Mouse (Mus musculus) left cerebral cortex, adult 8-10 months (tissue): ENCODE results near the gene Ano9. TPM values are rescaled to one million over a fixed set of nuclear protein-coding genes. Genes with fewer than 3 reads are reported as not detected.
A peak's percentile ranks its signal among the peaks of the same experiment; 100 is the strongest.

ENCODE experiments used
- DNase-seq, 2 experiments: peaks; one replicate each; pipeline ENCODE4 v3.0.0; 2022; ENCODE audit warnings: low spot score in 2 of 2
- total RNA-seq, 4 experiments: library from RNA; stranded (reverse); gene quantifications; 2 replicates each; pipeline ENCODE4 v1.2.4; 2022

The Ano9 gene
- total RNA-seq, 4 experiments from 2014 or later, result not detected

GRCm38 (mm10) chr7:141103161-141103560 lies 14.4 kb downstream of the Ano9 start:
- DNase-seq, result no peak

- peak in 1 of 2 experiments; percentile 20 for DNase-seq
These were observed 17.5 kb downstream of the Ano9 start, which contains the start of gene Sigirr for GRCm38 (mm10) chr7:141099911-141100691. TSS of gene Sigirr (minus strand) at chr7:141100572.

DNA sequence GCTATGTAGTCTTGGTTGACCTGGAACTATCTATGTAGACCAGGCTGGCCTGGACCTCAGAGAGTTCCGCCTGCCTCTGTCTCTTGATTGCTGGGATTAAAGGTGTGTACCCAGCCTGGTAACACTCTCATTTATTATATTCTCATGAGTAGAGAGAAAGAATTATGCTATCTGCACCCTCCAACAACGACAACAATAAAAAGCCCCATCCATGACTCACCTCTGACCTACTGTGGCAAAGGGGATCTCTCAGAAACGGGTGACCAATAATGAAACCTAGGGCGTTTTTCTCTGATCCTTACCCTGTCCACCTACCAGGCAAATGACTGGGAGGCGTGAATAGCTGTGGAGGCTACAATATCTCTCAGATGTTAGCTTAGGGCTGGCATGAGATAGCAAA lies 20.4 kb downstream of the Ano9 start:
- no peak for DNase-seq

GRCm38 (mm10) chr7:141096649-141097056 lies 21.0 kb downstream of the Ano9 start:
- no peak for DNase-seq

GRCm38 (mm10) chr7:141096021-141096420 lies 21.6 kb downstream of the Ano9 start:
- DNase-seq, result no peak

GRCm38 (mm10) chr7:141094487-141095205 lies 23.0 kb downstream of the Ano9 start:
- DNase-seq, result no peak

DNA sequence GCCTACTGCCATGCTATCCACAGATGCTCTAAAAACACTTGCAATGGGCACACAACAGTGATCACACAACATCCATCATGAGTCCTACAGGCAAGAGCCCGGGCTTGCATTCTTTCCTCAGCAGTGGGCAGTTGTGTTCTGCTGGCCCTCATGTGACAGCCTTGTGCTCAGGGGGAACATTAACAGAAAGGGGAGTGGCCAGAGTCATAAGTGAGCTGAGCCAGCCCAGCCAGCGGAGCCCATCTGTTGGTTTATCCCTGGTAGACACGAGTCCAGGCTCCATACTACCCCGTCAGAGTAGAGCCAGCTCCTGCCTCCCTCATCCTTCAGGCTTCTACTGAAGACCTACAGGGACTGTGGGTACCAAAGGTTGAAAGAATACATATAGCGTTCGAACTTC lies 23.7 kb downstream of the Ano9 start:
- no peak for DNase-seq

- no peak for DNase-seq
These were observed 25.4 kb downstream of the Ano9 start for GRCm38 (mm10) chr7:141092051-141092735.

- DNase-seq, result no peak
These were observed 27.4 kb downstream of the Ano9 start for GRCm38 (mm10) chr7:141090228-141090627.

DNA sequence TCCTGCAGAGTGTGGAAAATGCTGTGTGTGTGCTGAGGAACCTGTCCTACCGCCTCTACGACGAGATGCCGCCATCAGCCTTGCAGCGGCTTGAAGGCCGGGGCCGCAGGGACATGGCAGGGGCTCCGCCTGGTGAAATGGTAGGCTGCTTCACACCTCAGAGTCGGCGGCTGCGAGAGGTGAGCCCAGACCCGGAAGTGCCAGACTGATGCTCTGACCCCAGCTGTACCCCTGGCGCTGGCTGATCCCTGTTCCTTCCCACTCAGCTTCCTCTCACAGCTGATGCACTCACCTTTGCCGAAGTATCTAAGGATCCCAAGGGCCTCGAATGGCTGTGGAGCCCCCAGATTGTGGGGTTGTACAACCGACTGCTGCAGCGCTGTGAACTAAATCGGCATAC lies 29.1 kb downstream of the Ano9 start:
- no peak for DNase-seq

GRCm38 (mm10) chr7:141087894-141088293 lies 29.7 kb downstream of the Ano9 start:
- DNase-seq, result no peak

GRCm38 (mm10) chr7:141079481-141080449 lies 37.8 kb downstream of the Ano9 start:
- no peak for DNase-seq

DNA sequence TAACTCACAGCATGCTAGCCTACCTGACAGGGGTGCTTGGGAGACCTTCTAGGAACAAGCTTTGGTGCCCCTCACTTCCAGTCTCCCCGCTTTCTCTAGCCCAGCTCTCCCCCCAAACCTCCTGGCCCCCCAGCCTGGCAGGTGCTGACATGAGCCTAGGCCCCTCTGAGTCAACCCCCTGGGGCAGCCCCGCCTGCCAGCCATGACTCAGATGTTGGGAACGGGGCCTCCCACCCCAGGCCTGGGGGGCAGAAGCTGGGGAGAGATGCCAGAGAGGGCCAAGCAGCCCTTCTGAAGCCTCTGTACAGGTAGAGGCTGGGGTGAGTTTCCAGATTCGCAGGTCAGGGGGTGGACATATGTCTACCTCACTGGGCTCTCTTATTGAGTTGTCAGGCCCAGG lies 38.7 kb downstream of the Ano9 start:
- DNase-seq, result no peak

GRCm38 (mm10) chr7:141077841-141078240 lies 39.8 kb downstream of the Ano9 start, which contains the start of gene Pkp3:
TSS of gene Pkp3 (plus strand) at chr7:141078218.
- DNase-seq, result no peak

GRCm38 (mm10) chr7:141073782-141074181 lies 43.8 kb downstream of the Ano9 start:
- DNase-seq, result no peak

DNA sequence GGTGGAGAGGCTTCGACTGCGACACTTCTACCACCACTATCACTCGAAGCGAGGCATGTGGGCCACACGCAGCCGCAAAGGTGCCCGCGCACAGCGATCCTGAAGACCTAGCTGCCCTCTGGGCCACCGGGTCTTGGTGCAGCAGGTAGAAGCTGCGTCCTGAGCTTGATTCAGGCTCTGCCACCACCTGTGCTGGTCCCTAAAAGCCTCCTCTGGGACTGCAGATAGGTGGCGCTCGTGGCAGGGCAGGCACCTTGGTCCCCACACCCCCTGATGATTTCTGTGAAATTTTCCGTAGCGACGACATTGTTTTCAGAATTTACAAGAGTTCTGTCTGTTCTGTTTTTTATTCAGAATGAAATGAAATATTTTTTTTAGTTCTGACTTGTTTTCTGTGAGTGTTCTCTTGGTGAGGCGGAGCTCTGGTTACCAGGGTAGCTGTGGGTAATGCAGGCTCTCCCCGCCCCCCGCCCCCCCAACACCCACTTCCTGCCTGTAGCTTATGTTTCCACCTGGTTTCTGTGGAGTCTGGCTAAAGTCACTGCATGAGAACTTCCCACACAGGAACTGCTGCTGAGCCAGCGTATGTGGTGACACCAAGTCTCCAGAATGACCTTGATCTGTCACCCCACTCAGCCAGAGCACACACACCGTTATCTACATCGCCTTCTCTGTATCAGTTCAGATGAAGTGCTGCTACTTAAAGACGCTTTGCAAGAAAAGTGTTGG lies 45.4 kb downstream of the Ano9 start:
- DNase-seq, result no peak

DNA sequence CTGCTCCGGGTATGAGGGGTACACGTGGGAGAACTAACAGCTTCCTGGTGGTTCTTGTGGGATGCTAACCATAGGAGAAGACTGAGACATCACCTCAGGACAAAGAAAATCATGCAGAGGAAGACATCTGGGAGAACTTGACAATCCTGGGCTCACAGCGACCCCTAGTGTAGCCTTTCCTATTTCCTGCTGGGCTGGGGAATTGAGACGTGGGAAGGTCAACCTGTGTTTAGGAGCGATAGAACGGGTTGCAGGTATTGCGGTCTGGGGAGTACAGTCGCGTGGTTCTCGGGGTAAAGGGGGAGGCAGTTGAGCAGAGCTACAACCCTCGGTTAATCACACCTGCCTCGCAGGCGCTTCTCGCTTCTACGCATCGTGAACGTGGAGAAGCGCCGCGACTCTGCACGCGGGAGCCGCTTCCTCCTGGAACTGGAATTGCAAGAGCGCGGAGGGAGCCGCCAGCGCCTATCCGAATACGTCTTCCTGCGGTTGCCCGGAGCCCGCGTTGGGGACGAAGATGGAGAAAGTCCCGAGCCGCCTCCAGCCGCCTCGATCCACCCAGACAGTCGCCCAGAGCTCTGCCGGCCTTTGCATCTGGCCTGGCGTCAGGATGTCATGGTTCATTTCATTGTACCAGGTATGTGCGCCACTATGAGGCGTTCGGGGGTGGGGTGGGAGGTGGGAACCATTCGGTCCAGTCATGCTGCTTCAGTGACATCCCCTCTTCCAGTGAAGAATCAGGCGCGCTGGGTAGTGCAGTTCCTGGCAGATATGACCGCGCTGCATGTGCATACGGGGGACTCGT lies 47.3 kb downstream of the Ano9 start:
- peak; percentile 72 to 74 for DNase-seq

DNA sequence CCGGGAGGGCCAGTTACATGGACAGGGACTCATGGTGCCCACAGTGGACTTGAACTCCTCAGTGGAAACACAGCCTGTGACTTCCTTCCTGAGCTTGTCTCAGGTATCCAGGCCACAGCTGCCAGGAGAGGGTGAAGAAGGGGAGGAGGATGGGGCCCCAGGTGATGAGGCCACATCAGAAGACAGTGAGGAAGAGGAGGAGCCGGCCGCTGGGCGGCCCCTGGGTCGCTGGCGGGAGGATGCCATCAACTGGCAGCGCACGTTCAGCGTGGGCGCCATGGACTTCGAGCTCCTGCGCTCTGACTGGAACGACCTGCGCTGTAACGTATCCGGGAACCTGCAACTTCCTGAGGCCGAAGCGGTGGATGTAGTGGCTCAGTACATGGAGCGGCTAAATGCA lies 49.3 kb downstream of the Ano9 start:
- DNase-seq, result no peak

DNA sequence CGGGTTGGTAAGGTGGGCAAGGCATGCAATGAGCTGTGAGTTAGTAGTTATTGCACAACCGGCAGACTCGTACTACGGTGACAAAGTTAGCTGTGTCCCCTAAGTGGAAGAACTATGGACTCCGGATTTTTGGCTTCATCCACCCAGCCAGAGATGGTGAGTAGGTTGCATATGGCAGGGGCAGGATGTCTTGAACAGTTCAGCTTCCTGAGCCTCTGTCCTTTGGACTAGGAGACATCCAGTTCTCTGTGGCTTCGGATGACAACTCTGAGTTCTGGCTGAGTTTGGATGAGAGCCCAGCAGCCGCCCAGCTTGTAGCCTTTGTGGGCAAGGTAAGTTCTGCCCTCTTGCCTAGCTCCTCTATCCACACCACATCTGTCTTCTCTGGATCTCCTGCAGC lies 53.0 kb downstream of the Ano9 start:
- no peak for DNase-seq
